Mouse (Mus musculus): ENCODE results near the gene Scrg1.
"Not testable (repeated sequence)": the region's sequence is repeated elsewhere in the genome, so short reads cannot be mapped to it uniquely, and the experiment has no call there.

The Scrg1 gene

GRCm38 (mm10) chr8:57508657-57509056, 52.9 kb downstream of the Scrg1 start:
- peak; percentile 51 for DNase-seq (ENCODE audit: low spot score)

GRCm38 (mm10) chr8:57510791-57511315, 55.1 kb downstream of the Scrg1 start:
- DNase-seq (ENCODE audit: low spot score), result no peak

- DNase-seq (ENCODE audit: low spot score), result peak; percentile 100
These were observed 55.8 kb downstream of the Scrg1 start, which contains the start of gene Hmgb2 for GRCm38 (mm10) chr8:57511316-57512118. Gene Hmgb2 (plus strand): TSS chr8:57511907.

GRCm38 (mm10) chr8:57512141-57513056, 56.7 kb downstream of the Scrg1 start:
- no peak for DNase-seq (ENCODE audit: low spot score)

- not testable (repeated sequence) for DNase-seq (ENCODE audit: low spot score)
These were observed 57.5 kb downstream of the Scrg1 start for GRCm38 (mm10) chr8:57513178-57513661.

GRCm38 (mm10) chr8:57516685-57517084, 61.0 kb downstream of the Scrg1 start:
- not testable (repeated sequence) for DNase-seq (ENCODE audit: low spot score)

- DNase-seq (ENCODE audit: low spot score), result no peak
These were observed 62.0 kb downstream of the Scrg1 start for GRCm38 (mm10) chr8:57517723-57518122.

GRCm38 (mm10) chr8:57520186-57520786, 64.6 kb downstream of the Scrg1 start:
- no peak for DNase-seq (ENCODE audit: low spot score)

Data from lung, postnatal 25 days (tissue).